Mouse (Mus musculus): ENCODE results near the gene A330070K13Rik.

Gene A330070K13Rik

DNA sequence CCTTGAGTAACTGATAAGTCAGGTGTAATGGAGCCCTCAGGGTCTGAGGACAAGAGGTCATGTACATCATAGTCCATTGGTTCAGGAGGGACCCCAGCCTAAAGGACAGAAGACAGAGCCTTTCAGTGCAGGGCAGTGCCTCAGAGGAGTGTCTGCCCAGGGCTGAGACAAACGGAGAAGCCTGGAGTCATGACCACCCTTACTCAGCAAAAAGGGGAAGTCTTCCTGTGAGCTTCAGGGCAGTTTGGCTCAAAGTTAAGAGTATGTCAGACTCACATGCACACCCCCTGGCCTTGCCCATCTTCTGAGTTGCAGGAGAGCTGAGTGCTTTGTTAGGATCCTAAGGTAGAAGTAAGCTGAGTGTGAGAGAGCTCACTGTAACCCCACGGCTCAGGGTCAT is 54.5 kb downstream of the A330070K13Rik start:
- DNase-seq (ENCODE audit: extremely low spot score) = no peak

Data from embryo, embryonic 9.5 days (tissue).